Mouse (Mus musculus): ENCODE measurements around the gene H2afx.

GRCm38 (mm10) chr9:44347621-44348020 lies 13.1 kb downstream of the H2afx start:
- no peak for TF ChIP-seq POLR2AphosphoS2 (IDR thresholded peaks at IDR 0.05; ENCODE audit: low read length)
- TF ChIP-seq SIN3A (IDR thresholded peaks at IDR 0.05; ENCODE audit: low read length), result no peak
- TF ChIP-seq MYC (IDR thresholded peaks at IDR 0.05; ENCODE audit: low read depth, low read length), result no peak

All from MEL (cell line).